Mouse (Mus musculus) megakaryocyte, embryonic 14.5 days (primary cell): ENCODE data around the gene Uba5. TPM values are rescaled to one million over a fixed set of nuclear protein-coding genes. Genes with fewer than 3 reads are reported as not detected.

Source experiments
- H3K27me3 ChIP-seq: replicated peaks from 2 replicates; pipeline ENCODE3; 2012; ENCODE audit warnings: inconsistent platforms
- H3K36me3 ChIP-seq: replicated peaks from 2 replicates; pipeline ENCODE3; 2012; ENCODE audit warnings: low read length, inconsistent platforms, mixed read lengths
- H3K4me1 ChIP-seq: 2 replicates; pipeline ENCODE4 v1.6.1; 2012; ENCODE audit warnings: inconsistent platforms
- H3K4me3 ChIP-seq: replicated peaks from 2 replicates; pipeline ENCODE3; 2012; ENCODE audit warnings: moderate library complexity, mild to moderate bottlenecking, inconsistent platforms
- H3K9me3 ChIP-seq: 2 replicates; pipeline ENCODE4 v1.6.1; 2012; ENCODE audit warnings: inconsistent platforms
- FLI1 ChIP-seq: IDR thresholded peaks from 2 replicates; pipeline ENCODE4 v1.6.1; 2012; ENCODE audit warnings: low read length, inconsistent platforms, mixed read lengths
- GATA1 ChIP-seq: IDR thresholded peaks from 3 replicates; pipeline ENCODE4 v1.6.1; 2012; ENCODE audit warnings: mixed read lengths, low read length, inconsistent platforms, borderline replicate concordance
- polyA plus RNA-seq: library from polyadenylated mRNA; stranded (reverse); fragments of >175 nt; gene quantifications from 2 replicates; pipeline ENCODE4 v1.2.3, GENCODE M21; 2012; ENCODE audit warnings: low replicate concordance; ENCODE audit not compliant: insufficient read depth

Uba5 gene
- 2.4 and 12.0 TPM in 2 replicates for polyA plus RNA-seq

DNA sequence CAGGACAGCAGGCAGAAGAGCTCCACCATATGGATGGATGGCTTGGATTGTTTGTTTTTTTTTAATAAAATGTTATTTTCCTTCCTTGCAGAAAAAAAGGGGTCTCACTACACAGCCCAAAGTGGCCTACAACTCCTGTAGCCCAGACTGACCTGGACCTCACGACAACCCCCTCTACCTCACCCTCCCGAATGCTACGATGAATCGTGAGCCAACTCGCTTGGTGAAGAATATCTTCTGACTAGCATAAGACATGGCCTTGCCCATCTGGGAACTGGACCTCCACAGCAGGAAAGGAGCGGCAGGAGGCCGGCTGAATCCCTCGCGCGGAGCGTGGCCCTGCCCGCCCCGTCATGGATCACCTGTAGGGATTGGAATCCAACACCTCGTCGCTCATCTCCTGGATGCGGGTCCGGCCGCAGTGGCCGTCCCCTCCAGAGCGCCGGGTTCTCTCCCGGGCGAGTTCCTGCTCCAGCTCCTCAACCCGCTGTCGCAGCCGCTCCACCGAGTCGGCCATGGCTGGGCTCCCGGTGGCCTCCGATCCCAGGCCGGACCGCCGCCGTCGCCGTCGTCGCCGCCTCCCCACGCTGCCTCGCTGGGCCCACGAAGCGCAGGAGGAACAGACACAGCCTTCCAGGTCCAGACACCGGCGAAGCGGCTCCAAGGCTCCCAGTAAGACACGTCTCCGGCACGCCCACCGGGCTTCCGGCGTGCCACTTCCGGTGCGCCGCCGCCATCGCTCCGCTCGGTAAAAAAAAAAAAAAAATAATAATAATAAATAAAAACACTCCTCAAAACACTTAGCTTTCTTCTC lies at the start of gene Uba5:
Uba5 (minus strand) TSS at position 705 of the 814 bp plus-strand sequence.
- Histone ChIP-seq H3K9me3 (no peaks in the 10 kb centered on the region), H3K4me1 (peaks cover 46% of the 10 kb centered on the region), H3K4me3 (peak within 1 kb of the TSS; percentile 100), H3K36me3 (peaks cover 33% of the 10 kb centered on the region), H3K27me3 (no peaks in the 10 kb centered on the region)
- no peak for TF ChIP-seq GATA1
- TF ChIP-seq FLI1, result no peak; the same call in 1 of the 2 replicates

DNA sequence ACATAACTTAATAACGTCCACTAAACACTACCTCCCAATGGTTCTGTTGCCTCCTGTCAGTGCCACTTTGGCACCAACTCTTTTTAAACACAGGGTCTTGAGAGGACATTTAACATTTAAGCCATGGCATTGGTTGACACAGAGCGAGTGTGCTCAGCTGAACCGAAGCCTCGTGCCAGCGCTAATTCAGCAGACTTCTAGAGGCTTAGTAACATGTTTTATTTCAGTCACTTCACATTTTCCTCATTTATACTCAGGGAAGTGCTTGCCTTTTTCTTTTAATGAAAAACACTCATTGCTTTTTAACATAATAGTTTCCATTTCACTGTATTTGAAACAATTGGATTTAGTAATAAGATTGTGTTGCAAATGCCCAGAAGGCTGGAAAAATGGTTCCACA lies 46.2 kb upstream of the Uba5 start:
- no peaks in the 10 kb centered on the region for H3K27me3 ChIP-seq
- peaks cover 3% of the 10 kb centered on the region; the same call in 1 of the 2 replicates for H3K9me3 ChIP-seq
- peak overlapping the region; percentile 43 for H3K4me3 ChIP-seq
- no peak for TF ChIP-seq FLI1
- no peak for TF ChIP-seq GATA1
- H3K4me1 ChIP-seq, result peaks cover 25% of the 10 kb centered on the region
- H3K36me3 ChIP-seq, result peaks cover 16% of the 10 kb centered on the region

DNA sequence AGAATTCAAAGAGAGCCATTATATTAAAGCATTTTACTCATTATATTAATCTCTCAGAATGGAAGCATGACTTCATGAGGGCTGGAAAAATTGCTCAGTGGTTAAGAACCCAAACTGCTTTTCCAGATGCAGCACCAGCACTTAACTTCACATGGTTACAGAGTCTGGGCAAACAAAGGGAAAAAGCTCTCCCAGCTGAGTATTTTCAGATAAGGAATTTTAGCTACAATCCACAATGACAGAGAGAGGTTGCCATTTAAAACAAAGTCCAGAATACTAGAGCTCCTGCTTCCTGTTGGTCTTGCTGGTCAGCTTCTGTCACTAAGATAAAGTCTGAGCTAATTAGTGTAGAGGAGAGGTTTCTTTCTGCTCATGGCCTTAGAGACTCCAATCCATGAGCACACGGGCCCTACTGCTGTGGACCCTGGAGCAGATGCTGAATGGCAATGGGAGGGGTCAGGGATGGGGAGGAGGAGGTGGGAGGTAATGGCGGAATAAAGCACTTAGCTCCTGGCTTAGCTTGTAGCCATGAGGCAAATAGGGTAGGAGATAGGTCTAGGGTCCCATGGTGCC lies 45.7 kb upstream of the Uba5 start:
- Histone ChIP-seq H3K36me3 (peaks cover 16% of the 10 kb centered on the region), H3K27me3 (no peaks in the 10 kb centered on the region), H3K4me1 (peaks cover 25% of the 10 kb centered on the region), H3K4me3 (peak overlapping the region; percentile 43), H3K9me3 (peaks cover 3% of the 10 kb centered on the region; the same call in 1 of the 2 replicates)
- no peak for TF ChIP-seq GATA1
- TF ChIP-seq FLI1, result no peak

DNA sequence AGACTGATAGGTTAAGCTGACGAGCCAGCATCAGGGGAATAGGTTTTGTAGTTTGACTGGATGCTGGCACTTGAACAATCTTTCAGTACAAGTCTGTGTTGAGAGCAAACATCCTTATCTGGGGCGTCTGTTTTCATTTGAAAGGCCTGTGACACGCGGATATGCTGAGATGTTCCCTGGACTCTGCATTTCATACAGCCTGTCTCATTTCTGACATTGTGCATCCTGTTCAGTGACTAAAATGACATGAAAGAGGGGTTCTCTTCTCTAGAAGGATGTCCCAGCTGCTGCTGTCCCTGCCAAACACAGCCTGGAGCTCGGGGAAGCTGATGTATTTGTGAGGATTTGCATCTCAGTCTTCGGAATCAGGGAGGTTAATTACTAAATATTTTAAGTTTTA lies 44.5 kb upstream of the Uba5 start:
- peaks cover 15% of the 10 kb centered on the region for H3K36me3 ChIP-seq
- no peaks in the 10 kb centered on the region for H3K27me3 ChIP-seq
- TF ChIP-seq FLI1, result no peak
- TF ChIP-seq GATA1, result no peak
- H3K9me3 ChIP-seq, result peaks cover 3% of the 10 kb centered on the region; the same call in 1 of the 2 replicates
- no peak overlapping the region for H3K4me3 ChIP-seq
- peaks cover 29% of the 10 kb centered on the region for H3K4me1 ChIP-seq

DNA sequence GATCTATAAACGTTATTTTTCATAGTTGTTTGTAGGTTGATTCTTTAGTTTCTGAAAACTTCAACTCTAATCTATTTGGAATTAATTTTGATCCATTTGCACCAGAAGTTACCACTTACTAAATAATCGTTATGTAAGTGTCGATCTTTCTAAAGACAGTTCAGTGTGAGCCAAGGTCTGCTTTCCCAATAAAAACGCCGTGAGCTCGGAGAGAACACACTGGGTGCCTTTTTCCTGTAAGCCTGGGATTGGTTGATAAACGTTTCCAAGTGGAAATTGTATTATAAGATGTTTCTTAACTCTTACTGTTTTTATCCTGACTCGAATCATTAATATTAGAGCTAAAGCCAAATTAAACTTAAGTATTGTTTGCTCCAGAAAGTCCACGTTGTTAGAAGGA lies 44.0 kb upstream of the Uba5 start:
- Histone ChIP-seq H3K27me3 (no peaks in the 10 kb centered on the region), H3K9me3 (peaks cover 3% of the 10 kb centered on the region; the same call in 1 of the 2 replicates)

DNA sequence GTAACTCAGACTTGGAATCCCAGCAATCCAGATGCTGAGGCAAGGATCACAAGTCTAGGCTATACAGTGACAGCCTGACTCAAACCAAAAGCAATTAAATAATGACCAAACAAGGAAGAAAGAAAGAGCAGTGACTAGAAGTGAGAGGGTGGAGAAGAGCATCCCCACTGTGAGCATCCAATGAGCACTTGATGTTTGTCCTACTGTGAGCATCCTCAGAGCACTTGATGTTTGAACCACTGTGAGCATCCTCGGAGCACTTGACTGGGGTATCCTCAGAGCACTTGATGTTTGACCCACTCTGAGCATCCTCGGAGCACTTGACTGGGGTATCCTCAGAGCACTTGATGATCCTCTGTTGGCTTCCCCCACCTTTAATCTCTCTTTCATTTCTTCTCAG lies 42.1 kb upstream of the Uba5 start:
- Histone ChIP-seq H3K27me3 (no peaks in the 10 kb centered on the region), H3K4me1 (peaks cover 36% of the 10 kb centered on the region), H3K4me3 (no peak overlapping the region), H3K9me3 (peaks cover 3% of the 10 kb centered on the region; the same call in 1 of the 2 replicates), H3K36me3 (peaks cover 23% of the 10 kb centered on the region)
- TF ChIP-seq GATA1 (no peak), FLI1 (no peak)

More for the DNA sequence above, 44.0 kb upstream of the Uba5 start:
- Histone ChIP-seq H3K4me3 (no peak overlapping the region), H3K36me3 (peaks cover 15% of the 10 kb centered on the region), H3K4me1 (peaks cover 34% of the 10 kb centered on the region)
- TF ChIP-seq FLI1 (no peak), GATA1 (no peak)

DNA sequence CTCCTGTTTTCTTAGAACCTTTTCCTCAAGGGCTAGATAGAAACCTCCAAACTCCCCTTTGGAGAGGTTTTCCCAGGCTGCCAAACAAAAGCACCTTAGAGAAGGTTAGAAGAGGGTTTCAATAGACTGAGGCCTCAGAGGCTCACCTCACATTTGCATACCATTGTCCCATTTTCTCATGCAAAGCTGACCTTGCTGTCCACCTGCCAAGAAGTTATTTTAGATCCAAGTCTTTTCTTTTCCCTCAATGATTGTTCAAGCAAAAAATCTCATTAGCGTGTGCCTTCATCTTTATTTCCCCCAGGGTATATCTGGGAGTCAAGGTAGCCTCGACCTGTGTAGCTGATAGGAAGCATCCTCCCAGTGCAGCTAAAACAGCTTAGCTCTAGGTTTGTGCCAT lies 40.0 kb upstream of the Uba5 start:
- Histone ChIP-seq H3K4me1 (peaks cover 31% of the 10 kb centered on the region), H3K36me3 (peaks cover 35% of the 10 kb centered on the region), H3K27me3 (no peaks in the 10 kb centered on the region), H3K9me3 (no peaks in the 10 kb centered on the region), H3K4me3 (no peak overlapping the region)
- TF ChIP-seq GATA1 (no peak), FLI1 (no peak)

DNA sequence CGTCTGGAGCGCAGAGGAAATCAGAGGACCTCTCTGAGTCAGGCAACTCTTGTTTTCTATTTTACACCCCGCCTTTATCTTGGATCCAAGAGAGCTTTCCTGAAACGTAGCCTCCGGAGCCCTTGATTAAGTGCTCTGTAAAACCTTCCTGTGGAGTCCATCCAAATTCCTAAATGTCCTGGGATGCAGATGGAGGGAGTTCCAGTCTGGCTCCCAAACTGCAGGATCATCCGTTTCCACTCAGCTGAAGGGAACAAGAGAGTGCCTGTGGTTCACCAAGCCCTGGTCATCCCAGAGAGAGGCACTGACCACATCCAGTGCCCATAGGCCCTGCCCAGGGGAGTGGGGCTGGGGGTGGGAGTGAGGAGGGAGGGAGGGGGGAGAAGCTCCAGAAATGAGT lies 39.4 kb upstream of the Uba5 start:
- TF ChIP-seq GATA1 (no peak), FLI1 (no peak)
- no peaks in the 10 kb centered on the region for H3K9me3 ChIP-seq
- peaks cover 27% of the 10 kb centered on the region for H3K4me1 ChIP-seq
- peaks cover 37% of the 10 kb centered on the region for H3K36me3 ChIP-seq
- H3K27me3 ChIP-seq, result no peaks in the 10 kb centered on the region
- no peak overlapping the region for H3K4me3 ChIP-seq

DNA sequence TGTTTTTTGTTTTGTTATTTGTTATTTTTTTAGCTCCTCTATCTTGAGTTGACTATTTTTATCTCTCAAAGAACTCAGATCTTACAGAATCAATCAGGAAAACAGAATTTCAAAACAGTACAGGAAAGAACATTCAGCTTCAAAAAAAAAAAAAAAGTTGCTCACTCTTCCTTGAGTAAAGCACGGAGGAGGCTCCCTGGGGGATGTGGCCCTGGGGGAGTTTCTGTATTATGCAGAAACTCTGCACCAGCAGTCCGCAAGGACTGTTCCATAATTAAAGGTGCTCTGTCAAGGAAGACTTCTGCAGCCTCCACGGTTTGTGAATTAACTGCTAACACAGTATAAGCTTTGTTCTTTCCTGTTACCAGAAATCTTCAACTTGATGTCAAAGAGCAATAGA lies 38.5 kb upstream of the Uba5 start:
- H3K27me3 ChIP-seq, result no peaks in the 10 kb centered on the region
- TF ChIP-seq GATA1 (no peak), FLI1 (no peak)

DNA sequence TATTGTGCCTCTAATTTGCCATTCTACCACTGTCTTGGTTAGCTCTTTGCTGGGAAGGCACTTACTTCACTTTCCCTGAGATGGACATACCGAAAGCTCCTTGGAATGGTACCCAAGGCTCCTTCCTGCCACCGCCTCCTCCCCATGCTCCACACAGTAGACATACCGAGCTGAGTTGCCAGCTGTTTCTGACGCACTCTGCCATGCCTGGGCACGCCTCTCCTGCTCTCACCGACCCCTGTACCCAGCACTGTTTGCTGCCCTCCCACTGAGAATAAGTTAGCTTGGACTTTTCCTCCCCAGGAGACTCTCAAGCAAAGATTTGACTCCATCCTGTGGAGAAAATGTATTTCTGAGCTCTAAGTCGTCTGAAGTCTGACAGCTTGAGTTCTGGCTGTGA lies 37.9 kb upstream of the Uba5 start:
- H3K36me3 ChIP-seq, result peaks cover 45% of the 10 kb centered on the region
- TF ChIP-seq FLI1 (no peak), GATA1 (no peak)
- H3K4me1 ChIP-seq, result peaks cover 23% of the 10 kb centered on the region
- no peak overlapping the region for H3K4me3 ChIP-seq
- H3K9me3 ChIP-seq, result no peaks in the 10 kb centered on the region
- no peaks in the 10 kb centered on the region for H3K27me3 ChIP-seq

More for the DNA sequence above, 38.5 kb upstream of the Uba5 start:
- Histone ChIP-seq H3K36me3 (peaks cover 42% of the 10 kb centered on the region), H3K9me3 (no peaks in the 10 kb centered on the region), H3K4me3 (no peak overlapping the region), H3K4me1 (peaks cover 26% of the 10 kb centered on the region)
